Mouse (Mus musculus): Measurements from ENCODE around the gene Rora.

DNA sequence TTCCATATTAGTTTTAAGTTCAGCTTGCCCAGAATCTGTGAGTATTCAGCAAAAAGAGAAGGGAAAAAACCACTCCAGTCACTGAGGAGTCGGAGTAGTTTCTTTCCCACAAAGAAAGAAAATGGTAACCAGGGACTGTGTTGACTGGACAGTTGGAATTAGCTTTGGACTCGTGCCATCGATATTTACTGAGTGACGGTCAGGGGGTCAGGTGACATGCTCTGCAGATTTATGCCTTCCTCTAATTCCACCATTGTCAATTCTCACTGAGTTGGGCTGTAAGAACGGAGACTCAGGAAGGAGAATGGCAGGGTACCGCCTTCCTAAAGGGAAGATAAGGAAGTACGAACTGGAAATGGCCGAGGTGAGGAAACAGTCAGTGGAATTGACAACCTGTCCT is 670.2 kb downstream of the Rora start:
- no peak for TF ChIP-seq USF1 (IDR thresholded peaks at IDR 0.05; ENCODE audit: low read depth)
- no peak for TF ChIP-seq MYOD1 (IDR thresholded peaks at IDR 0.05; ENCODE audit: control insufficient read depth, insufficient read length, low read depth)
- TF ChIP-seq CTCF (IDR thresholded peaks at IDR 0.05; ENCODE audit: control insufficient read depth, insufficient read depth, insufficient read length): no peak
- TF ChIP-seq MYOG (IDR thresholded peaks at IDR 0.05; ENCODE audit: control insufficient read depth, extremely low read depth, insufficient read length): no peak
- TF ChIP-seq MAX (IDR thresholded peaks at IDR 0.05): no peak
- TF ChIP-seq CEBPB (IDR thresholded peaks at IDR 0.05; ENCODE audit: low read depth): no peak
